Mouse (Mus musculus): ENCODE measurements around the gene Nav1. TPM values are rescaled to one million over a fixed set of nuclear protein-coding genes. Genes with fewer than 3 reads are reported as not detected.

Nav1 gene
- polyA plus RNA-seq, 1 experiment, result 31.7 TPM

DNA sequence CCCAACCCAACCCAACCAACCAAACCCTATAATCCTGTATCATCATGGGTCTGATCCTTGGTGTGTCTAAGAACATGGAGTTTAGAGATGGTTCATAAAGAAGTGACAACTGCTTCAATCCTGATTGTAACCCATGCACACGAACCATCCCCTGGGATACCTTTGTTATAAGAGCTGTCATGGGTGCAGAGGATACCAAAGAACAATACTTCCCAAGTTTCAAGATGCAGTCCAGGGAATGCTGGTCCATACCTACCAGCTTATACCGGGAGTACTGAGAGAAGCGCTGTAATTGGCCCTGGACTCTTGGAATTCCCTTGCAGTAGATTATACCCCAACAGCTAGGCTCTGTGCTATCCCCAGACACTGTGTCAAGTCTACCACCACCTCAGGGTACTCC, 165.2 kb downstream of the Nav1 start:
- no peaks in the 10 kb centered on the region for H3K27me3 ChIP-seq (ENCODE audit: control insufficient read depth, insufficient read depth, low read length, poor library complexity, severe bottlenecking)
- peaks cover 2% of the 10 kb centered on the region for H3K36me3 ChIP-seq (ENCODE audit: control insufficient read depth, insufficient read depth, low read length, poor library complexity, severe bottlenecking)
- TF ChIP-seq POLR2A (IDR thresholded peaks at IDR 0.05; ENCODE audit: insufficient read depth, low read length) (no peak), CTCF (IDR thresholded peaks at IDR 0.05; ENCODE audit: low read depth, low read length) (no peak), EP300 (IDR thresholded peaks at IDR 0.05; ENCODE audit: insufficient read depth, low read depth, low read length) (no peak)
- H3K27ac ChIP-seq (ENCODE audit: insufficient read depth, low read length), result no peak overlapping the region
- no peak overlapping the region for H3K9ac ChIP-seq (ENCODE audit: low read depth, poor library complexity, severe bottlenecking)
- H3K4me3 ChIP-seq (ENCODE audit: low read depth, low read length), result no peak overlapping the region
- H3K4me1 ChIP-seq (ENCODE audit: control insufficient read depth, insufficient read depth, low read length), result no peaks in the 10 kb centered on the region
- H3K9me3 ChIP-seq (replicated peaks; ENCODE audit: control insufficient read depth, insufficient read depth, low read length, poor library complexity, severe bottlenecking), result no peaks in the 10 kb centered on the region

DNA sequence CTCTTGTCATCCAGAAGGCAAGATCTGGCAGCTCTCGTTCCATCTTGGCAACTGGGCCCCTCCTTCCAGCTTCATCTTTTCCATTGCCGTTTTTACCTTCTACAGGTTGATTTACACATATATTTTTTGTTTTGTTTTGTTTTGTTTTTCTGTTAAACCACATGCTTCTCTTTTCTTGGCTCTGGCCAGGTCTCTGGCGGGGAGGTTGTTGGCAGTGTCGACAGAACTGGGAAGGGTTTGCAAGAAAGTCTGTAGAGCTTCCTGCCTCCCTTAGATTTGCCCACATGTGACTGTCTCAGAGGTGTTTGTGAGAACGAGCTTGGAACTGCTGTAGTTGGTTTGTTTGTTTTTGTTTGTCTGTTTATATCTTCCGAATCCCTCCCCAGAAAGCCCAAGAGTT, 166.1 kb downstream of the Nav1 start:
- H3K27ac ChIP-seq (ENCODE audit: insufficient read depth, low read length), result no peak overlapping the region
- H3K9ac ChIP-seq (ENCODE audit: low read depth, poor library complexity, severe bottlenecking), result no peak overlapping the region
- no peaks in the 10 kb centered on the region for H3K9me3 ChIP-seq (replicated peaks; ENCODE audit: control insufficient read depth, insufficient read depth, low read length, poor library complexity, severe bottlenecking)
- peaks cover 2% of the 10 kb centered on the region for H3K36me3 ChIP-seq (ENCODE audit: control insufficient read depth, insufficient read depth, low read length, poor library complexity, severe bottlenecking)
- no peak overlapping the region for H3K4me3 ChIP-seq (ENCODE audit: low read depth, low read length)
- H3K4me1 ChIP-seq (ENCODE audit: control insufficient read depth, insufficient read depth, low read length), result no peaks in the 10 kb centered on the region
- TF ChIP-seq CTCF (IDR thresholded peaks at IDR 0.05; ENCODE audit: low read depth, low read length), result no peak
- TF ChIP-seq POLR2A (IDR thresholded peaks at IDR 0.05; ENCODE audit: insufficient read depth, low read length), result no peak
- TF ChIP-seq EP300 (IDR thresholded peaks at IDR 0.05; ENCODE audit: insufficient read depth, low read depth, low read length), result no peak
- H3K27me3 ChIP-seq (ENCODE audit: control insufficient read depth, insufficient read depth, low read length, poor library complexity, severe bottlenecking), result no peaks in the 10 kb centered on the region

DNA sequence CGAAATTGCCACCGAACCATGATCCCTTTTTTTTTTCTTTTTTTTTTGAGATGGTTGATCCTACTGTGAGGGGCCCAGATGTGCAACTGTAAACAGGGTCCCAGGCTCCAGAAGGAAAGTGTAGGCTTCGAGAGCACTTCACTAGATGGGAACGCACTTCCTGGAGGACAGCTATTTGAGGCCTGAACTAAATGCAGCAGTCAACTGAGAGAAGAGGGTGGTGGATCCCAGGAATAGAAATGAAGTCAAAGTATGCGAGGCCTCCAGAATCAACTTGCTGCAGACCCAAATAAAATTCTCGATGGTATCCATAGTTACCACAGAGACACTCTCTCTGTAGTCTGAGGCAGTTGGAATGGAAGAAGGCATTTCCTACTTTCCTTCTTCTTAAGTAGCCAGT, 168.3 kb downstream of the Nav1 start:
- peaks cover 2% of the 10 kb centered on the region for H3K36me3 ChIP-seq (ENCODE audit: control insufficient read depth, insufficient read depth, low read length, poor library complexity, severe bottlenecking)
- TF ChIP-seq EP300 (IDR thresholded peaks at IDR 0.05; ENCODE audit: insufficient read depth, low read depth, low read length), result no peak
- TF ChIP-seq CTCF (IDR thresholded peaks at IDR 0.05; ENCODE audit: low read depth, low read length), result no peak
- TF ChIP-seq POLR2A (IDR thresholded peaks at IDR 0.05; ENCODE audit: insufficient read depth, low read length), result no peak
- H3K9ac ChIP-seq (ENCODE audit: low read depth, poor library complexity, severe bottlenecking), result no peak overlapping the region
- no peak overlapping the region for H3K4me3 ChIP-seq (ENCODE audit: low read depth, low read length)
- H3K9me3 ChIP-seq (replicated peaks; ENCODE audit: control insufficient read depth, insufficient read depth, low read length, poor library complexity, severe bottlenecking), result no peaks in the 10 kb centered on the region
- no peak overlapping the region for H3K27ac ChIP-seq (ENCODE audit: insufficient read depth, low read length)
- H3K27me3 ChIP-seq (ENCODE audit: control insufficient read depth, insufficient read depth, low read length, poor library complexity, severe bottlenecking), result no peaks in the 10 kb centered on the region
- no peaks in the 10 kb centered on the region for H3K4me1 ChIP-seq (ENCODE audit: control insufficient read depth, insufficient read depth, low read length)

DNA sequence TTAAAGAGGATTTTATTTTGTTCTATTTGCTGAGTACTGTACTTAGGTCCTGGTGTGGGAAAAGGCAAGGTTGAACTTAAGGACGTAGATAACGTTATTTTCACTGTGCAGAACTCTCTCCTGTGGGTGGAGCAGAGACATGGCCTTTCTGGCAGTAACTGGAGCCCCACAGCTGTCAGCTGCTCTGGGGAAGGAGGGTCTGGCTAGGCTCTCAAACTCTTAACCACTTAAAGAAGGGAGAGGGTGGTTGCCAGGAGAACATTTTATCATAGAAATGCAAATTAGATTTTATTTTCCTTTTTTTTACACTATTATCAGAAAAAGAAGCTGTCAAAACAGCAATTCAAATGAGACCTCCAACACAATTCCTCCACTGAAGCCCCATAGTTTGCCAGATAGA, 171.3 kb downstream of the Nav1 start:
- no peaks in the 10 kb centered on the region for H3K27me3 ChIP-seq (ENCODE audit: control insufficient read depth, insufficient read depth, low read length, poor library complexity, severe bottlenecking)
- TF ChIP-seq POLR2A (IDR thresholded peaks at IDR 0.05; ENCODE audit: insufficient read depth, low read length) (no peak), CTCF (IDR thresholded peaks at IDR 0.05; ENCODE audit: low read depth, low read length) (no peak), EP300 (IDR thresholded peaks at IDR 0.05; ENCODE audit: insufficient read depth, low read depth, low read length) (no peak)

DNA sequence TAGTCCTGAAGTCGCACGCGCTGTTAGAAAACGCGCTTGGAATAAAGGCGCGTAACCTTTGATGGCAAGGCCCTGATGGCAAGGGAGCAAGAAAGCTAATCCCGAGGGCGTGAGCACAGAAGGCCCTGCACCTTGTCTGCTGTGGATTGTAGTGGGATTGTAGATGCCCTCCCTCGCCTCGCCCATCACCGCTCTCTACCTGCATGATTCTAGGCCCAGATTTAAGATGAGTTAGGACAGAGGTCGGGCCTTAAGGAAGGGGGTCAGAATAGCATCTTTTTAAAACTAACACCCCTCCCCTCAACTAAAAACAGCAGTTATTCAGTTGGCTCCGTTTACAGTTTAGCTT, 176.5 kb downstream of the Nav1 start:
- H3K9me3 ChIP-seq (replicated peaks; ENCODE audit: control insufficient read depth, insufficient read depth, low read length, poor library complexity, severe bottlenecking), result no peaks in the 10 kb centered on the region
- H3K4me3 ChIP-seq (ENCODE audit: low read depth, low read length), result peak overlapping the region; percentile 76
- H3K27me3 ChIP-seq (ENCODE audit: control insufficient read depth, insufficient read depth, low read length, poor library complexity, severe bottlenecking), result no peaks in the 10 kb centered on the region
- peaks cover 3% of the 10 kb centered on the region; the same call in 1 of the 2 replicates for H3K36me3 ChIP-seq (ENCODE audit: control insufficient read depth, insufficient read depth, low read length, poor library complexity, severe bottlenecking)
- H3K27ac ChIP-seq (ENCODE audit: insufficient read depth, low read length), result no peak overlapping the region
- no peaks in the 10 kb centered on the region for H3K4me1 ChIP-seq (ENCODE audit: control insufficient read depth, insufficient read depth, low read length)
- peak overlapping the region; percentile 94 for H3K9ac ChIP-seq (ENCODE audit: low read depth, poor library complexity, severe bottlenecking)
- TF ChIP-seq POLR2A (IDR thresholded peaks at IDR 0.05; ENCODE audit: insufficient read depth, low read length), result no peak

More for the DNA sequence above, 171.3 kb downstream of the Nav1 start:
- H3K9ac ChIP-seq (ENCODE audit: low read depth, poor library complexity, severe bottlenecking), result no peak overlapping the region
- no peak overlapping the region for H3K27ac ChIP-seq (ENCODE audit: insufficient read depth, low read length)
- H3K9me3 ChIP-seq (replicated peaks; ENCODE audit: control insufficient read depth, insufficient read depth, low read length, poor library complexity, severe bottlenecking), result no peaks in the 10 kb centered on the region
- H3K4me3 ChIP-seq (ENCODE audit: low read depth, low read length), result no peak overlapping the region
- no peaks in the 10 kb centered on the region for H3K4me1 ChIP-seq (ENCODE audit: control insufficient read depth, insufficient read depth, low read length)
- H3K36me3 ChIP-seq (ENCODE audit: control insufficient read depth, insufficient read depth, low read length, poor library complexity, severe bottlenecking), result no peaks in the 10 kb centered on the region; the same call in 1 of the 2 replicates

DNA sequence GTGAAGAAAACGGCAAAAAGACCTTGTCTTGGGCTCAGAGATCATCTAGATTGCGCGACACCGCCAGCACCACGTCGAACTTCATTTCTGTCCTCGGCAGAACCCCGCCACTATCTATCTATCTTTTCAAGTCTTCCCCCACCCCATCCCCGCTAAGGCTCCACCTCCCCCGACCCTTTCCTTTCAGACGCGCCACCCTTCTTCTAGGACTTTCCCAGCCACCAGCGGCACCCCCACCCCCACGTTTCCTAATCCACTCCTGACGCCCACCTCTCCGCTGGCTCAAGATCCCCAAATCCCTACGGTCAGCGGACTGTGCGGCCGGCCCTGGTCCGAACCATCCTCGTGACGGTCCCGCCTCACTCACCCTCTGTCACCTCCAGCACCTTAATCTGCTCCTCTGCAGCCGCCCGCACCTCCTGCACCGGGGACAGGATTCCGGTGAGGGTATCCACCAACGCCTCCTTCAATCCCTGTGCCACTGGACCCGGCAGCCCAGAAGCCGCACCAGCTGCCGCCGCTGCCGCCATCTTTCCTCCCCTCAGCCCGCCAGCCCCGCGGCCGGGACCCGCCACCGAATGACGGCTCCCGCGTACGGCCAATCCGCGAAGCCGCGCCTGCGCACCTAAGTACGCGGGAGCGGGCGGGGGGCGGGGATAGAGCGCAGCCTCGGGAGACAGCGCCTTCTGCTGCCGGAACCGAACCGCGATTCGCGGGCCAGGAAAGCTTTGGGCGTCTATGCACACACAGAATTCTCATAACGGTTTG, 177.0 kb downstream of the Nav1 start, which contains the start of gene Ipo9:
TSS of gene Ipo9 (minus strand) at position 599 of the 768 bp plus-strand sequence.
- Histone ChIP-seq H3K27me3 (ENCODE audit: control insufficient read depth, insufficient read depth, low read length, poor library complexity, severe bottlenecking) (no peaks in the 10 kb centered on the region), H3K36me3 (ENCODE audit: control insufficient read depth, insufficient read depth, low read length, poor library complexity, severe bottlenecking) (peaks cover 8% of the 10 kb centered on the region; the same call in 1 of the 2 replicates), H3K4me3 (ENCODE audit: low read depth, low read length) (peak within 1 kb of the TSS; percentile 97), H3K9me3 (replicated peaks; ENCODE audit: control insufficient read depth, insufficient read depth, low read length, poor library complexity, severe bottlenecking) (no peaks in the 10 kb centered on the region), H3K9ac (ENCODE audit: low read depth, poor library complexity, severe bottlenecking) (peak within 1 kb of the TSS; percentile 94), H3K27ac (ENCODE audit: insufficient read depth, low read length) (0 out of 2 replicates have a peak within 1 kb of the TSS, but pooled peaks have one; percentile 17), H3K4me1 (ENCODE audit: control insufficient read depth, insufficient read depth, low read length) (no peaks in the 10 kb centered on the region)
- TF ChIP-seq CTCF (IDR thresholded peaks at IDR 0.05; ENCODE audit: low read depth, low read length), result peak; percentile 59
- TF ChIP-seq POLR2A (IDR thresholded peaks at IDR 0.05; ENCODE audit: insufficient read depth, low read length), result no peak
- TF ChIP-seq EP300 (IDR thresholded peaks at IDR 0.05; ENCODE audit: insufficient read depth, low read depth, low read length), result no peak
